Mouse (Mus musculus) skeletal muscle tissue, adult 2 months (tissue): ENCODE measurements around the gene Erich6b.

ENCODE experiments used
- DNase-seq: peaks from one replicate; pipeline ENCODE4 v3.0.0-alpha.2; 2012; ENCODE audit warnings: low read depth, low spot score

Erich6b gene

DNA sequence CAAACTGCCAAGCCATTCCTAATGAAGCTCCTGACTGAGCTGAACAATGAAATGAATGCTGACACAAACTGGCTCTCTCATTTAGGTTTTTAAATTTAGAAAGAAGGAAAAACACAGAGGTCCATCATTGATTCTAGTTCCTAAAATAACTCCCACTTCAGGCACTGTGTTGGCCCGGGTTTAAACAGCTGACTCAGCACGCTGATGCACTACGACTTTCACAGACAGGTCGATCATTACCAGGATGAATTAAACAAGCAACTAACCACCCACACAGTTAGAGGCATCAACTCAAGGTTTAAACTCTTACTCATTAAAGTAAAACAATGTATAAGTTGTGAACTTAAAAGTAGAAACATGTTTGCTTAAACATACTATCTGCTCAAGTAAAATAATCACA is 64.6 kb downstream of the Erich6b start:
- DNase-seq, result no peak

DNA sequence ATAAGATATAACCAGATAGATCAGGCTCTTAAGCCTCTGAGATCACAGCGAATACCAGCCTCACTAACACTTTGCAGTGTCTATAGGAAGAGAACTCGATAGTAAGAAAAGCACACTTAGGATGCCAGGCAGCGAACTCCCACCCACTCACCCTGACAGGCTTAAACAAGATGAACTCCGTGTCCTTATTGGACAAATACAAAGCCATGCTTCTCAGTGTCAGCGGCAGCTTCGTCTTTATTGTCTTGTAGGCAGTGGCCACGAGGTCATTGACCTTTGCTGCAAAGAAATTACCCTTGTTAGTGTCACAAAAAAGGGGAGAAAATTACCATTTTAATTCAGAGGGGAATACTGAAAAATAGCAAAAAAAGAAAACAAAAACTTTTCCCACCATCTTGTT is 65.7 kb downstream of the Erich6b start:
- DNase-seq, result no peak

- no peak for DNase-seq
Observed at GRCm38 (mm10) chr14:75708986-75709385, 66.9 kb downstream of the Erich6b start.

GRCm38 (mm10) chr14:75711731-75712130 is 69.7 kb downstream of the Erich6b start:
- DNase-seq, result no peak

DNA sequence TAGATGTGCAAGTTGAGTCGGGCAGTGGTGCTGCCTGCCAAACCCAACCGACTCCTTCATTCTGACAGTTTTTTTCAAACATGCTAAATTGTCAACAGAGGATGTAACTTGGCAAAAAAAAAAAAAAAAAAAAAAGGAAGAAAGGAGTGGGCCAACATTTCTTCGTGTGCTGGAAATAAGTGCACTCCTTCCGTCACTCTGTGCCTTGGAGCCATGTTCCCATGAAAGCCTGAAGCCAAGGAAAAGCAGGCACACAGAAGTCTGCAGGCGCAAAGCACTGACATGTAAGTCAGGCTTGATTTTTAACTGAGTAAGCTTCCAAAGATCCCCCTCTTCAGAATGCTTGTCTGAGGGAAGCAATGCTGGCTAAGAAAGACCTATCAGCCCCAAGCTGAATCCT is 70.6 kb downstream of the Erich6b start:
- DNase-seq, result no peak

DNA sequence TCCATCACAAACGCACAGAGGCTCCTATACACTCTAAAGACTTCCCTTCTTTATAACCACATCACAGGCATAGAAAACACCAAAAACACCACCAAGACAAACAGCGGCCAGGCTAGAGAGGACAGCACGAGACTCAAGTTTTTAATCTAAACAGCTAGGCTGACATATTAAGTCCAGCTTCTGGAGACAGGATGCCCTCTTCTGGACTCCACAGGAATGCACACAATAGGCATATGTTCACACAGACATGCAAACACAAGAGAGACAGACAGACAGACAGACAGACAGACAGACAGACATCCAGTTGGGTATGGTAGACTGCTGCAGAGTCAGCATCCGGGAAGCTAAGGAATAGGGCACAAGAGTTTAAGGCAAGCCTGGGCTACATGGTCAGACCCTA is 71.6 kb downstream of the Erich6b start:
- no peak for DNase-seq

DNA sequence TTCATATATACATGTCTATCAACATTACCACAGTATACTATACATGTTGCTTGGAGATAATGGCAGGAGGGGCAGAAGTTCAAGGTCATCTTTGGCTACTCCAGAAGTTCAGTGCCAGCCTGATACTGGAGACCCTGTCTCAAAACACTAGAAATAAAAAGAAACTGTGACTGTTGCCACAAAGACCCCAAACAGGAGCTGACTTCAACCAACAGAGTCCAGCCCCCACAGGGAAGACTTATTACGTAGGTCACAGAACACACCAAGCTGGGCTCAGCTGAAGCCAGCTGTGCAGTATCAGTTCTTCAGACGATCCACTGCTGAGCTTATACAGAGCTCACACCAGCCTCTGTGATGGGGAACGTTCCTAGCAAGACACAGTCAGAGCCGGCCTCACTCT is 74.4 kb downstream of the Erich6b start:
- DNase-seq, result no peak
